Mouse (Mus musculus) midbrain, postnatal 0 days (tissue): ENCODE results near the gene Stom. TPM values are rescaled to one million over a fixed set of nuclear protein-coding genes. Genes with fewer than 3 reads are reported as not detected.

Experiments
- ATAC-seq: fragments of 200-750 bp; cut with Nextera tagmentation; 2 replicates; pipeline ENCODE4 v1.8.0; 2017; ENCODE audit warnings: moderate number of reproducible peaks, mild to moderate bottlenecking, moderate TSS enrichment, moderate library complexity; ENCODE audit not compliant: low FRiP score
- DNase-seq: peaks from one replicate; pipeline ENCODE4 v3.0.0-alpha.2; 2015; ENCODE audit warnings: low spot score
- H3K27ac ChIP-seq: fragments of 300-500 bp; sonication (generic); 2 replicates; pipeline ENCODE4 v1.5.1; 2014; ENCODE audit warnings: low read depth, mild to moderate bottlenecking, low read length, mixed read lengths
- H3K27me3 ChIP-seq: fragments of 300-500 bp; sonication (generic); 2 replicates; pipeline ENCODE4 v1.6.1; 2014; ENCODE audit warnings: low read length, control low read depth, mixed read lengths; ENCODE audit not compliant: insufficient read depth
- H3K36me3 ChIP-seq: fragments of 300-500 bp; sonication (generic); 2 replicates; pipeline ENCODE4 v1.6.1; 2014; ENCODE audit warnings: low read length, control low read depth, mixed read lengths; ENCODE audit not compliant: insufficient read depth
- H3K4me1 ChIP-seq: fragments of 300-500 bp; sonication (generic); 2 replicates; pipeline ENCODE4 v1.6.1; 2014; ENCODE audit warnings: mild to moderate bottlenecking, control low read depth, antibody characterized with exemption, low read length, mixed read lengths; ENCODE audit not compliant: insufficient read depth
- H3K4me2 ChIP-seq: fragments of 300-500 bp; sonication (generic); 2 replicates; pipeline ENCODE4 v1.6.1; 2014; ENCODE audit warnings: low read depth, mild to moderate bottlenecking, low read length, mixed read lengths; ENCODE audit not compliant: poor library complexity, severe bottlenecking
- H3K4me3 ChIP-seq: fragments of 300-500 bp; sonication (generic); 2 replicates; pipeline ENCODE4 v1.5.1; 2014; ENCODE audit warnings: low read depth, mild to moderate bottlenecking, low read length, moderate library complexity
- H3K9ac ChIP-seq: fragments of 300-500 bp; sonication (generic); replicated peaks from 2 replicates; pipeline ENCODE4 v1.6.1; 2014; ENCODE audit warnings: mild to moderate bottlenecking, low read length, moderate library complexity, mixed read lengths; ENCODE audit not compliant: poor library complexity, severe bottlenecking
- H3K9me3 ChIP-seq: fragments of 300-500 bp; sonication (generic); 2 replicates; pipeline ENCODE4 v1.6.1; 2016; ENCODE audit warnings: low read length, control low read depth
- CTCF ChIP-seq: IDR thresholded peaks from 2 replicates; pipeline ENCODE4 v1.5.1; 2016; ENCODE audit warnings: antibody characterized with exemption, mild to moderate bottlenecking
- WGBS: fragments of 180-500 bp; shearing (Covaris S2); extraction: QIAGEN DNeasy Blood & Tissue Kit; methylation state at CpG from one replicate; pipeline ENCODE4 v1.1.7; 2014; 5-methylcytosine and 5-hydroxymethylcytosine counted together
- polyA plus RNA-seq: library from polyadenylated mRNA; unstranded; fragments of >200 nt; fragmentation: Nextera tagmentation; extraction: Ambion mirVana; gene quantifications from 2 replicates; pipeline ENCODE4 v1.2.1, GENCODE M21; 2015
- total RNA-seq: library from RNA; depleted of rRNA; stranded (reverse); fragments of >200 nt; gene quantifications from 2 replicates; pipeline ENCODE4 v1.2.3, GENCODE M21; 2014

The Stom gene
- total and polyA plus RNA-seq, 2 experiments from 2014 or later, result 23.1 to 24.9 TPM

DNA sequence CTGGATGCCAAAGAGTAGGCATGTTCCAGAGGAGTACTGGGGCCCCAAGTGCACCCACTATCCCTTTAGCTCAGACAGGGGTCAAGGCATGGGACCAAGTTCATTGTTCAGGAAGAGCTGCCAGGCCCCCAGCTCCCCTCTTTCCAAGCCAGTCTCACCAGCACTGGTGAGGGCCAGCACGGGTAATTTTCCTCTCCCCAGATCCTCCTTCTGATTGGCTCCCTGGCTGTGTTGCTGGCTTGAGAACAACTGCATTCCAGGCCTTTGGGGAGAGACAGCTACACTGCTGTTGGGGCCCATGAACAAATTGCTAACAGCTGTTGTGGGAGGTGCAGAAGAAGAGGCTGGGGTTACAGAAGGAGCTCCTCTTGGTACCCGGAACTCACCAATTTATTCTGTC lies 63.2 kb downstream of the Stom start:
- Histone ChIP-seq H3K27ac (no peak overlapping the region), H3K9ac (no peak overlapping the region), H3K36me3 (no peaks in the 10 kb centered on the region), H3K4me3 (no peak overlapping the region), H3K9me3 (no peaks in the 10 kb centered on the region), H3K27me3 (no peaks in the 10 kb centered on the region), H3K4me1 (no peaks in the 10 kb centered on the region), H3K4me2 (no peak overlapping the region)
- WGBS, result 49% methylated on average over 2 of the region's 2 CpGs
- DNase-seq (peak; percentile 33), ATAC-seq (no peak)
- TF ChIP-seq CTCF, result no peak

DNA sequence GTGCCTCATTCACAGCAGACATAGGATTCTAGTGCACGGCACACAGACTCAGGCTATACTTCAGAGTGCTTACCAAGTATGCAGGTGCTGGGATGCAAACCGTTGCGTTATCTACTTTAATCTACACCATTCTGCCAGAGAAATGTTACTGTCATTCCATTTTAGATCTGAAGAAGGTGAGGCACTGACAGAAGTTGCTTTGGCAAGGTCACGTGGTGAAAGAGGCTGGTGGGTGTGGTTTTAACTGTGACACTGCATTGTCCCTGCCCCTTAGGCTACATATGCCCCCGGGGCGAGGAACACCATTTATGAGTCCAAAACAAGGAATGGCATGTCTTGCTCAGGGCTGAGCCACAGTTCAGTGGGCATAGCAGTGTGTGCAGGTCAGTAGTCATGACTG lies 63.9 kb downstream of the Stom start:
- H3K4me2 ChIP-seq, result no peak overlapping the region
- ATAC-seq (no peak), DNase-seq (no peak)
- H3K9me3 ChIP-seq, result no peaks in the 10 kb centered on the region
- TF ChIP-seq CTCF, result no peak
- no peak overlapping the region for H3K27ac ChIP-seq
- H3K4me3 ChIP-seq, result no peak overlapping the region
- WGBS, result 84% methylated on average over 6 of the region's 6 CpGs
- no peaks in the 10 kb centered on the region for H3K36me3 ChIP-seq
- no peaks in the 10 kb centered on the region for H3K4me1 ChIP-seq
- no peaks in the 10 kb centered on the region for H3K27me3 ChIP-seq
- H3K9ac ChIP-seq, result no peak overlapping the region

DNA sequence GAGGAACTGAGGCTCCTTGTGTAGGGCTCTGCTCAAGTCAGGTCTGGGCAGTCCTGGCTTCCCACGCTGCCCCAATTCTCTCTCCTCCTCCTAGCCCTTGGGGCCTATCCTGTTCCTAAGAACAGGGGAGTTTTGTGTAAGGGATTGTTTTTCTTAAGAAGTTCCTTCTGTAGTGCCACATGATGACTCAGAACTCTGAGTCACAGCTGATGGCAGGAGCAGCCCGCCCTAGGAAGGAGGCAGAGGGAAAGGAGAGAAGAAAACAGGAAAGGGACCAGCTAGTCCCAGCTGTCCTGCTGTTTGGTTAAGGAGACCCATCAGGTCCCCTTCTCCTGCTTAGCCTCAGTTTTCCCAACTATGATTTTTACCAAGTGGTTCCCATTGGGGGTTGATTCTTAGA lies 65.0 kb downstream of the Stom start:
- H3K27me3 ChIP-seq, result no peaks in the 10 kb centered on the region
- no peak overlapping the region for H3K4me3 ChIP-seq
- no peak overlapping the region for H3K9ac ChIP-seq
- no peak overlapping the region for H3K4me2 ChIP-seq
- no peak for ATAC-seq
- H3K9me3 ChIP-seq, result no peaks in the 10 kb centered on the region
- H3K36me3 ChIP-seq, result no peaks in the 10 kb centered on the region
- no peak for DNase-seq
- WGBS, result 87% methylated on average over 2 of the region's 2 CpGs
- no peak overlapping the region for H3K27ac ChIP-seq
- no peaks in the 10 kb centered on the region for H3K4me1 ChIP-seq
- TF ChIP-seq CTCF, result no peak

GRCm38 (mm10) chr2:35270531-35270984 lies 66.2 kb downstream of the Stom start:
- Histone ChIP-seq H3K27ac (no peak overlapping the region), H3K4me2 (no peak overlapping the region), H3K4me3 (no peak overlapping the region), H3K9ac (no peak overlapping the region), H3K4me1 (no peaks in the 10 kb centered on the region), H3K9me3 (no peaks in the 10 kb centered on the region), H3K36me3 (no peaks in the 10 kb centered on the region), H3K27me3 (no peaks in the 10 kb centered on the region)
- peak; percentile 86 for TF ChIP-seq CTCF
- peak; percentile 70 for DNase-seq
- no peak for ATAC-seq
- 23% methylated on average over 10 of the region's 10 CpGs for WGBS

- no peak overlapping the region for H3K27ac ChIP-seq
- DNase-seq (no peak), ATAC-seq (no peak)
- no peaks in the 10 kb centered on the region for H3K36me3 ChIP-seq
- 85% methylated on average over 4 of the region's 4 CpGs for WGBS
- H3K27me3 ChIP-seq, result no peaks in the 10 kb centered on the region
- no peaks in the 10 kb centered on the region for H3K4me1 ChIP-seq
- no peak overlapping the region for H3K4me2 ChIP-seq
- no peaks in the 10 kb centered on the region for H3K9me3 ChIP-seq
- H3K4me3 ChIP-seq, result no peak overlapping the region
- no peak for TF ChIP-seq CTCF
- no peak overlapping the region for H3K9ac ChIP-seq
These were observed 67.0 kb downstream of the Stom start for GRCm38 (mm10) chr2:35269716-35270260.

GRCm38 (mm10) chr2:35269136-35269535 lies 67.6 kb downstream of the Stom start:
- H3K4me1 ChIP-seq, result no peaks in the 10 kb centered on the region
- no peak for TF ChIP-seq CTCF
- H3K9me3 ChIP-seq, result no peaks in the 10 kb centered on the region
- H3K36me3 ChIP-seq, result no peaks in the 10 kb centered on the region
- no peak overlapping the region for H3K4me2 ChIP-seq
- 91% methylated on average over 6 of the region's 6 CpGs for WGBS
- no peak overlapping the region for H3K27ac ChIP-seq
- no peak overlapping the region for H3K9ac ChIP-seq
- DNase-seq (no peak), ATAC-seq (no peak)
- H3K27me3 ChIP-seq, result no peaks in the 10 kb centered on the region
- H3K4me3 ChIP-seq, result no peak overlapping the region
